Mouse (Mus musculus): Measurements from ENCODE around the gene Tpo. TPM values are rescaled to one million over a fixed set of nuclear protein-coding genes. Genes with fewer than 3 reads are reported as not detected.

The Tpo gene
- total RNA-seq, 2 experiments from 2014 or later, result not detected

DNA sequence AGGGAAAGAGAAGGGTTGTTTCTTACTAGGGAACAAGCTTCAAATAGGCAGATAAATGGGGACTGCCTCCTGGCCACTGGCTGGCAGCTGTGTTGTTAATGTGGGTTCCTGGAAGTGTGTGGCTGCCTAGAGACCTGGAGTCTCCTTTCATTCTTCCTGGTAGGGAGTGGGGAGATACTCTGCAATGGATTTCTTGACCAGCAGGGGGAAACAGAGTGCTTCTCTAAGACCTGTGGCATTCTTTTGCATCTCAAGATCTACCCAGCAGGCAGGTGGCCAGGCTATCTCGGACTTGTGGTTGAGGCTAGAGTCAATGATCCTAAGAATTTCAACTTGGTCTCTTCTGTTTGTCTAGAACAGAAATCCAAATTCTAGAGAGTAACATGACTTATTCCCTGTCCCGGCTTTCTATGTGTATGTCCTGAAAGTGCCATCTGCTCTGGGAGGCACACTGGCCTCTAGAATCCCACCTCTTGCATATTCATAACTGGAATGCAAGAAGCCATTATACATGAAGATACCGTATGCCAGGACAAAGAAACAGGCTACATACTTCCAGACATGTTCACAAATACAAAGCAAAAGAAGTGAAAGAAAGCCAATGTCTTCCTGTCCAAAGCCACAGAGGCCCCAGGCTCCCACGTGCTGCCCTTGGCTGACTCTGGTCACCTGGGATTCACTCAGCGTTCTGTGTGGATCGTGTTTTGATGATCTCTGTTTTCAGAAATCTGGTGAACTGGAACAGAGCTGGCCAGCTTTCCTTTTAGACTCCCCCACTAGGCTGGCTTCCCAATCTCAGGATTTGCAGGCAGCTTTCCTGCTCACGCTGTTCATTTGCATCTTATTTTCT, 3.6 kb downstream of the Tpo start:
- Histone ChIP-seq H3K4me3 (peak overlapping the region; percentile 43), H3K27ac (no peak overlapping the region)
- DNase-seq, result peak; percentile 73
- TF ChIP-seq CTCF (IDR thresholded peaks at IDR 0.05), result peak; percentile 76
- intact Hi-C loops (cut with DNase I), result loop anchor here (2.0 to 5.0 kb wide), 2 partner anchors 242 to 449 kb away; no protein-coding TSS in a partner anchor

DNA sequence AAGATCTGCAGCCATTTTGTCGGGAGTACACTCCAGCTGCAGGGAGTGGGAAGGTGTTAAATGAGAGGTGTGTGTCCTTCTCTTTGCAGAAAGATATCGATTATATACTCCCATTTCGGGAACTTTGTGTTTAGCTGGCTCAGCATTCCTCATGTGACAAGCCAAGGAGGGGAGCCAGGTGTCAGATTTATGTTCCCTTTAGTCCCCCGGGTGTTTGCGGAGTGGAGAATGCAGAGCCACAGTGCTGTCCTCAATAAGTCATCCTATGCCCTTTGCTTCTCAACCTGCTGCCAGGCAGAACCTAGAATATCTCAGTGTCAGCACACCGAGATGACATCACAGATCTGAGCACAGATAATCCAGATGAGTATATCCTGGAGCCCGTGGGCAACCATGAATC, 10.1 kb downstream of the Tpo start:
- DNase-seq, result no peak
- no peak overlapping the region for H3K27ac ChIP-seq
- intact Hi-C loops (cut with DNase I), result no loop called here
- TF ChIP-seq CTCF (IDR thresholded peaks at IDR 0.05), result no peak
- H3K4me3 ChIP-seq, result no peak overlapping the region

DNA sequence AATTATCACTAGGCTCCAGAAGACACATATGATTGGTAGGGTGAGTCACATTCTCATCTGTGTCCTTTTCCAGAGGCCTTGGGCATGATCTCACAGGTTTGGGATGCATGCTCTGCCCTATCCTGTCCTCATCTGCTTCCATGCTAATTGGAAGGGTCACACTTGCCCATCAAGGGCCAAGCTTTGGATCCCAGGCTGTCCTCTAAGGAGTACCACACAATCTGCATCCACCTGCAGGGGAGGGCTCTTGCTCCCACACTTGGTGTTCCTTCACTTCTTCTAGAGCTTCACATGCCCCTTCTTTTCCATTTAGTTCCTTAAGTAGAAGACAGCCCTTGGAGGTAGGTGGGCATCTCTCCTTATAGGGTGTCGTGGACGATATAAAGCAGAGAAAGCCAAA, 20.2 kb downstream of the Tpo start:
- no peak for TF ChIP-seq CTCF (IDR thresholded peaks at IDR 0.05)
- DNase-seq, result no peak
- intact Hi-C loops (cut with DNase I), result no loop called here
- H3K4me3 ChIP-seq, result no peak overlapping the region
- no peak overlapping the region for H3K27ac ChIP-seq

DNA sequence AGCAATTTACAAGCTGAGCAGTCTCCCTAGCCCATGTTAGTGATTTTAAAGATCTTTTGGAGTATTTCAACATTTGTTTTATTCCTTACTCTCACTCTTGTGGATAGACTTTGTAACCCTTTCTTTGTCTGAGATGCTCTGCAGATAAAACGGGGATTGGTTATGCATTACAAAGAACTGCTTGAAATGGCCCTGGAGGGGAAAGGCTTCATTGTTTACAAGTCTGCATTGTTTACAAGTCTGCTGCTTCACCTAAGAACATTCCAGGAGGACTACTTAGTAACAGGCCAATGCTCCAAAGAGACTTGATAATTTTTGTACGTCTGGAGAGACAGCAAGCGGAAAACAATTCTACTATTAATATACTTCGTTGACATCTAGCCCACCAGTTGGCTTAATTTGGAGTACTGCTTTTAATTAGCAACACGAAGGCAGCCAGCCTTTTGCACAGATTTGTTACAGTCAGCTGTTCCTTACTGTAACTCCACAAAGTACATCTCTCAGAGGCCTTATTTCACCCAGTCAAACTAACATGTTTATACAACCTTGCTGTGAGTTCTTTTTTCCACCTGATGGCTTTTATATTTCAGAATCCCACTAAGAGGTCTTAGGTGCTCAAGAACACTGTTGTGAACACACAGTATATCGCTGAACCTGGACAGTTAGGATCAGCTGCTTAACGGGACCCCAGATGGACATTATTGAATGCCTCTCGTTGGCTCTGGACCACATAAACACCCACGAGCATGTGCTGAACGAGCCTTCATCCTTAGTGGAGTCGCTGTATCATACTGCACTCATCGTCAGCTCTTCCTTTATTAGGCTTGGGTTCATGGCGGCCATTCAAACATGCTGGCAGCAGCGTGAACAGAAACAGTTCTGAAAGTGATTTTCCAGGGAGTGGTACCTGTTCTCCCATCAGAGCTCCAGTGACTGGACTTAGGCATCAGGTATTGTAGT, 22.5 kb downstream of the Tpo start:
- intact Hi-C loops (cut with DNase I), result no loop called here

DNA sequence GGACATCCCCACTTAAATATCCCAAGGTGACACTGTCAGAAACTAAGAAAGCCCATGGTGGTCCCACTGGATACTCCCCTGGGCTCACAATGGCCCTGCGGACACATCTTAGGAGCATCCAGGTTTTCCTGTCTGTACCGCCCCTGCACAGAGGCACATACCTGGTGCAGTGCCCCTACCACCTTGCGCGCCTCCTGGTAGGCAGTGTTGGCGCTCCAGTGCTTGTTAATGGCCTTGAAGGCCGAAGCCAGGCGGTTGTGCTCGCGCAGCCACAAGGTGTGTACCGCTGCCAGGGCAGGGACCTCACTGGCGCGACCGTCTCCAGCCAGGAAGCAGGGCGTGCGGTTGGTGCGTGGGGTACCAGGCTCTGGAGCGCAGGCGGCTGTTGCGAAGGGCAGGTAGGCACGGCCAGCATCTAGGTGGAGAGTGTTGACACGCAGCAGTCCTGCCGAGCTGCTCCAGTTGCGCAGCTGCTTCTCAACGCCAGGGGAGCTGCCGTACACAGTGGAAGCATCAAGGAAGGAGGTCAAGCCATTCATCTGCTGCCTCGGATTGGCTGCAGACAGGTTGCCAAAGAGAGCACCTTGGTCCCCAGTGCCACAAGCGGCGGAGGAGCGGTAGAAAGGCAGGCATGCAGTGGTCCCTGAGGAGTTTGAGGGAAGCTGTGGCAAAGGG, 29.4 kb downstream of the Tpo start:
- no peak overlapping the region for H3K4me3 ChIP-seq
- intact Hi-C loops (cut with DNase I), result no loop called here

More for the DNA sequence above, 22.5 kb downstream of the Tpo start:
- Histone ChIP-seq H3K27ac (no peak overlapping the region), H3K4me3 (no peak overlapping the region)
- no peak for DNase-seq
- no peak for TF ChIP-seq CTCF (IDR thresholded peaks at IDR 0.05)

DNA sequence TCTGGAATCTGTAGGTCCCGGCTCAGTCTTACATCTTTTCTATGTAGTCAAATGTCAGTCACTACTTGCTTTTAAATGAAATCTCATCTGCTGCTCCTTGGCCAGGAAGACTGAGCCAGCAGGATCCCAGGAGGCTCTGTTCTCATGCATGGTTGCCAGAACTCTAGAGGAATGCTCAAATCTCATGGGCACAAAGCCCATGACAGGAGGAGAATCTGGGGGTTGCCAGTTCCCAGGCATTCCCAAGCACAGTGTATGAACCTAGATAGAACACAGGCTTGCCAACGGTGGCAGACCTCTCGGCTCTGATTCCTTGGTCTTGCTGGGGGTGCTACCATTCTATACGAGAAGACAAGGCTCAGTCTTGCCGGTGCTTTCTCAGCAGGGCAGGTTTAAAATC, 40.3 kb downstream of the Tpo start:
- no peak overlapping the region for H3K4me3 ChIP-seq
- no peak overlapping the region for H3K27ac ChIP-seq
- peak; percentile 45 for DNase-seq
- intact Hi-C loops (cut with DNase I), result no loop called here
- no peak for TF ChIP-seq CTCF (IDR thresholded peaks at IDR 0.05)

More for the DNA sequence above, 29.4 kb downstream of the Tpo start:
- DNase-seq, result no peak
- H3K27ac ChIP-seq, result no peak overlapping the region
- TF ChIP-seq CTCF (IDR thresholded peaks at IDR 0.05), result no peak

DNA sequence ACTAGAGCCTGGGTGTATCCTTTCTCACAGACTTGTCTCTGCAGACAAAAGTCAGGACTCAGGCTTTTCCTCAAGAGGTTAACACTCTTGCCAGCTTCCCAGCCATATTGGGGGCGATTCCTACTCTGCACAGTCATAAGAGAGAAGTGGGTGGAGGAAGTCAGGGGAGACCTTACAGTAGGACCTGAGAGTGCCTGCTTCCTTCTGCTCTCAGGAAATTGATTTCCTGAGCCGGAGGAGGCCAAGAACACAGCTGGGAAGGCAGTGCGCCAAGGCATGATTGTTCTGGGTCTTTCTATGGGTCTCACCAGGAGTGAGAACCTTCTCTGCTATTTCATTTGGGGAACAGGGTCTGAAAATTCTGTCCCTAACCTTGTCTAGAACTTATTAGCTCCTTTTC, 48.5 kb downstream of the Tpo start:
- intact Hi-C loops (cut with DNase I), result no loop called here
- no peak for DNase-seq
- H3K27ac ChIP-seq, result no peak overlapping the region

DNA sequence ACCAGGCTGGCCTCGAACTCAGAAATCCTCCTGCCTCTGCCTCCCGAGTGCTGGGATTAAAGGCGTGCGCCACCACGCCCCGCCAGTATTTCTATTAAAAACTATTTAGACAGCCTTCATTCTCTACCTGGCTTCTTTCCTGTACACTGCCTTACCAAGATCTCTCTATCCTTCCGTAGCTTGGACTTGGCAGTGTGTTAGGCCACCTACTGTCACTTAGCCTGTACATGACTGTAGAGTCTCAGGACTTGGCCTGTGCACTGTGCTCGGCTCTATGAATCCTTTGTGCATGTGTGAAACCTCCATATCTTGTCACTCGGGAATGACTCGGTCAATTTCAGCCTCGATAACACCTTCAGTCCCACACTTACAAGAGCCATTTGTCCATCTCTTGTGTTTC, 55.4 kb downstream of the Tpo start:
- TF ChIP-seq CTCF (IDR thresholded peaks at IDR 0.05), result no peak
- no peak overlapping the region for H3K27ac ChIP-seq
- intact Hi-C loops (cut with DNase I), result no loop called here
- DNase-seq, result no peak
- H3K4me3 ChIP-seq, result no peak overlapping the region

More for the DNA sequence above, 48.5 kb downstream of the Tpo start:
- no peak for TF ChIP-seq CTCF (IDR thresholded peaks at IDR 0.05)
- H3K4me3 ChIP-seq, result no peak overlapping the region

DNA sequence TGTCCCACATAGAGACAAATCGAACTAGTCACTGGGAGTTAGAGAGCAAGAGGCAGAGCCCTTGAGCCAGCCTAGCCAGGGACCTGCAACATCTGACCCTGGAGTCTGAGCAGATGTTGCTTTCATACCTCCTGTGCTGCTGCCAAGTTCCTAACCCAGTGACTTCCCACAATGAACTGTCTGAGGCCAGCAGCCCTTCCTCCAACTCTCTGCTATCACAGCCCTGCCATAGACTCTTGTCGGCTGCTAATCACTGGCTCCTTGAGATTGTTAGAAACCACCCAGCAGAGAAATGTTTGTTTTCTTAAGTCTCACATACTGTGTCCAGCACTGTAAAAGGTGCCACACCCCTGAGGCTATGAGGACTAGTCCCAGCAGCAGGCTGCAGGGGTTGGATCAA, 56.1 kb downstream of the Tpo start:
- no peak for TF ChIP-seq CTCF (IDR thresholded peaks at IDR 0.05)
- DNase-seq, result peak; percentile 31

DNA sequence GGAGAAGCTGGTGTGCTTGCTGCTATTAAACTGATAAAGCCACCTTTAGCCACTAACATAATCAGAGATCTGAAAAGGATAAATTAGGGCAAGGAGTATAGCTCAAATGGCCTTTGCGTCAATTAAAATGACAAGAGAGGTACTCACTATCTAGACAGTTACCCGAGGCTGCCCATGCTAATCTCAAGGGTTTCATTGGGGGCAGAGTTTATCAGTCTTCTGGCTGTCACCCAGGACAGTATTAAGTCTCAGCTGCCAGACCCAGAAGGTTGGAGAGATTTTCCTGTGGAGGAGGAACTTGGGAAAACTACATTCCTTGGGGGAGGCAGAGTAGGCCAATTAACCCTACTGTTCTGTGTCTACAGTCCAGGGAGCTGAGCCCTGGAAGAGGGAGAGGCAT, 63.1 kb downstream of the Tpo start:
- TF ChIP-seq CTCF (IDR thresholded peaks at IDR 0.05), result no peak
- no peak overlapping the region for H3K27ac ChIP-seq

More for the DNA sequence above, 56.1 kb downstream of the Tpo start:
- H3K4me3 ChIP-seq, result no peak overlapping the region
- no peak overlapping the region for H3K27ac ChIP-seq
- intact Hi-C loops (cut with DNase I), result no loop called here

DNA sequence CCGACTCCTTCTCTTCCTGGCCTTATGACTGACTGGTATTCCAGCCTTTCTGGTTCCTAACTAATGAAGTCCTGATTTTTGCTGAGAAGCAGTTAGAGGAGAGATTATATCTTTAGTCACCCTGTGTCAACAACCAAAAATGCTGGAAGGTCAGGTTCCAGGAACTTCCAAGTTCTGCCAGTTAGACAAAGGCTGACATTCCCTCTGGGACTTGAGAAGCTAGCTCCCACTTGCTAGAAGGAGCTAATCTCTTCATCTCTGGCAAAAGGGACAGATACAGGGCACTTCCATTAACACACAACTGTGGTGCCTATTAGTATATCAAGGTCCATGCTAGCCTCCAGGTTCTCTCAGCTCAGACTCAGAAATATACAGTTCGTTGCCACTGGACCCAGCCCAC, 64.6 kb downstream of the Tpo start:
- DNase-seq, result no peak
- no peak for TF ChIP-seq CTCF (IDR thresholded peaks at IDR 0.05)

More for the DNA sequence above, 63.1 kb downstream of the Tpo start:
- DNase-seq, result no peak
- intact Hi-C loops (cut with DNase I), result no loop called here
- H3K4me3 ChIP-seq, result no peak overlapping the region

DNA sequence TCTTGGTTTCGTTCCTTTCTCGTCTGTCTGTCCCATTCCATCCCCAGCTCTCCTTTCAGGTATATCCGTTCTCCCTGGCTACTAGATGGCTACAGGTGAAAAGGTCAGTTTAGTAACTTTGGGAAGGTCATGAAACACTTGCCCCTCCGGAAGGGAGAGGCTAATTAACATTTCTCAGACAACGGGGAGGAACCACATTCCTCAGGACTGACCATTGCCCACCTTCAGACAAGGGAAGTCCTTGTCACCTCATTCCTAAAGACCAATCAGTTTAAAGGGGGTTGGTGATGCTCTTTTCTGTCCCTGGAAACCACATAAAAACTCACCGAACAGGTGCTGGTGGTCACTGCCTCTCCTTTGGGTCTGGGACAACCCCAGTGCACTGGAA, 70.3 kb downstream of the Tpo start:
- H3K27ac ChIP-seq, result no peak overlapping the region
- intact Hi-C loops (cut with DNase I), result no loop called here
- H3K4me3 ChIP-seq, result no peak overlapping the region
- no peak for DNase-seq
- TF ChIP-seq CTCF (IDR thresholded peaks at IDR 0.05), result no peak

More for the DNA sequence above, 64.6 kb downstream of the Tpo start:
- intact Hi-C loops (cut with DNase I), result no loop called here
- H3K27ac ChIP-seq, result no peak overlapping the region
- H3K4me3 ChIP-seq, result no peak overlapping the region
